Mouse (Mus musculus) brain, embryonic 14.5 days (tissue): ENCODE measurements around the gene Megf11.

Source experiments
- CTCF ChIP-seq: fragments of 200-500 bp; IDR thresholded peaks from 2 replicates; pipeline ENCODE4 v1.5.1; 2012; ENCODE audit warnings: inconsistent platforms, mild to moderate bottlenecking, moderate library complexity, borderline replicate concordance; ENCODE audit not compliant: insufficient read depth, insufficient read length; ENCODE audit errors: extremely low read depth
- POLR2A ChIP-seq: fragments of 200-500 bp; IDR thresholded peaks from 2 replicates; pipeline ENCODE4 v1.6.1; 2012; ENCODE audit warnings: mild to moderate bottlenecking, inconsistent platforms, borderline replicate concordance; ENCODE audit not compliant: poor library complexity, insufficient read depth, insufficient read length, severe bottlenecking; ENCODE audit errors: extremely low read depth

- no peak for TF ChIP-seq CTCF
- no peak for TF ChIP-seq POLR2A
Measured at GRCm38 (mm10) chr9:64383021-64383788, 2.2 kb upstream of the Megf11 start.
